Mouse (Mus musculus) liver, postnatal 0 days (tissue): ENCODE measurements around the gene Scamp4.

ENCODE experiments used
- CTCF ChIP-seq: sonication (generic); IDR thresholded peaks from 2 replicates; pipeline ENCODE4 v1.5.1; 2016; ENCODE audit warnings: antibody characterized with exemption, low read depth
- EP300 ChIP-seq: IDR thresholded peaks from 2 replicates; pipeline ENCODE4 v1.6.1; 2016; ENCODE audit warnings: antibody characterized with exemption, low read depth, mild to moderate bottlenecking

GRCm38 (mm10) chr10:80614351-80614750 is 11.7 kb downstream of the Scamp4 start:
- TF ChIP-seq EP300 (no peak), CTCF (no peak)
